Mouse (Mus musculus): ENCODE data around the gene Tubb5.

GRCm38 (mm10) chr17:35822564-35822963, 15.5 kb downstream of the Tubb5 start:
- TF ChIP-seq CTCF (IDR thresholded peaks at IDR 0.05; ENCODE audit: borderline replicate concordance, control insufficient read depth, extremely low read depth, insufficient read depth, low read length, poor library complexity) (no peak), POLR2A (IDR thresholded peaks at IDR 0.05; ENCODE audit: control insufficient read depth, extremely low read depth, insufficient read depth, low read length, poor library complexity) (no peak)
